Mouse (Mus musculus) embryonic facial prominence, embryonic 10.5 days (tissue): ENCODE measurements at regions not wholly inside any gene's neighbourhood (a gene's known extent, or its start where the extent isn't known, plus 50 kb on each side); places are given as distances from the start of the nearest gene placed in this dataset.
A peak's percentile ranks its signal among the peaks of the same experiment; 100 is the strongest.
"Not testable (repeated sequence)": the region's sequence is repeated elsewhere in the genome, so short reads cannot be mapped to it uniquely, and the experiment has no call there.

Experiments
- DNase-seq: peaks from one replicate; pipeline ENCODE4 v3.0.0-alpha.2; 2017; ENCODE audit warnings: low spot score
- H3K27ac ChIP-seq: fragments of 300-500 bp; sonication (generic); replicated peaks from 2 replicates; pipeline ENCODE4 v1.5.1; 2016; ENCODE audit warnings: mild to moderate bottlenecking
- H3K27me3 ChIP-seq: fragments of 300-500 bp; sonication (generic); replicated peaks from 2 replicates; pipeline ENCODE4 v1.6.1; 2016; ENCODE audit warnings: low read depth, mild to moderate bottlenecking; ENCODE audit not compliant: poor library complexity, severe bottlenecking
- H3K36me3 ChIP-seq: fragments of 300-500 bp; sonication (generic); replicated peaks from 2 replicates; pipeline ENCODE4 v1.6.1; 2016; ENCODE audit warnings: mild to moderate bottlenecking, moderate library complexity
- H3K4me1 ChIP-seq: fragments of 300-500 bp; sonication (generic); 2 replicates; pipeline ENCODE4 v1.6.1; 2016
- H3K4me3 ChIP-seq: fragments of 300-500 bp; sonication (generic); 2 replicates; pipeline ENCODE4 v1.5.1; 2016; ENCODE audit warnings: mild to moderate bottlenecking, moderate library complexity
- H3K9me3 ChIP-seq: fragments of 300-500 bp; sonication (generic); 2 replicates; pipeline ENCODE4 v1.6.1; 2016; ENCODE audit warnings: mild to moderate bottlenecking
- WGBS: fragments of 180-500 bp; shearing (Covaris S2); methylation state at CpG from one replicate; pipeline ENCODE4 v1.1.7; 2016; 5-methylcytosine and 5-hydroxymethylcytosine counted together

DNA sequence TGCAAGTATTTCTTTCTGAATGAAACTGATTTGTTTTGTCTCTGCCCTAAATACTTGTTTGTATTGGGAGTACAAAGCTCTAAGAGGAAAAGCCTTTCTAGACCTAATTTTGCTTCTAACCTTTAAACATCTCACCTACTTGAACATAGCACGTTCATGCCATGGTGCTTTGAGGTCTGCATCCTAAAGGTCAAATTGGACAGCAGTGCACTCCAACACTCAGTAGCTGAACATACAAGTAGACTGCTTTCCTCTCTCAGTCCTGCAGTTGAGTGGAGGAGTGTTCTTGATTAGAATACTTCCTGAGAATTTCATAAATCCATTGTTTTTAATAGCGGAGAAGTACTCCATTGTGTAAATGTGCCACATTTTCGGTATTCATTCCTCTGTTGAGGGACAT is 1397.2 kb upstream of the 1700008P02Rik start:
- Histone ChIP-seq H3K36me3 (no peaks in the 10 kb centered on the region), H3K27me3 (no peaks in the 10 kb centered on the region), H3K4me1 (no peaks in the 10 kb centered on the region), H3K9me3 (peaks cover 11% of the 10 kb centered on the region), H3K4me3 (no peak overlapping the region), H3K27ac (no peak overlapping the region)
- 83% methylated on average over 3 of the region's 3 CpGs for WGBS
- DNase-seq = no peak

DNA sequence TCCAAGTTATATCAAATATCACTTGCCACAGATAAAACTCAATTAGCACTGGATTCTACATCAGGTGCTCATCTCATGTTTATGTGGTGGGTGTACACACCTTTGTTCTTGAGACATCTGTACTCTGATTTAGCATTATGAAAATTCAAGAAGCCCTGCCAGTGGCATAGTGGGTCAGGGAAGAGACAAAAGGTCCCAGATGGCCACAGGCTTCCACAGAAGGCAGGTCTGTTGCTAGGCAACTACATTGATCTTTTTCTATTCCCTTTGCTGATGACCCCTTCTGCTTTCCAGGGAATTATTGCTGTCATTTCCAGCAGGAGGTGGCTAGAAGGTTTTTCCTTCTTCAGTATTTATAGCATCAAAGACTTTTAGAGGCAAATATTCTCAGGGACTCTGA is 1396.7 kb upstream of the 1700008P02Rik start:
- no peaks in the 10 kb centered on the region for H3K36me3 ChIP-seq
- peaks cover 11% of the 10 kb centered on the region for H3K9me3 ChIP-seq
- no peaks in the 10 kb centered on the region for H3K4me1 ChIP-seq
- no peaks in the 10 kb centered on the region for H3K27me3 ChIP-seq
- no peak for DNase-seq
- H3K4me3 ChIP-seq = no peak overlapping the region
- no peak overlapping the region for H3K27ac ChIP-seq

DNA sequence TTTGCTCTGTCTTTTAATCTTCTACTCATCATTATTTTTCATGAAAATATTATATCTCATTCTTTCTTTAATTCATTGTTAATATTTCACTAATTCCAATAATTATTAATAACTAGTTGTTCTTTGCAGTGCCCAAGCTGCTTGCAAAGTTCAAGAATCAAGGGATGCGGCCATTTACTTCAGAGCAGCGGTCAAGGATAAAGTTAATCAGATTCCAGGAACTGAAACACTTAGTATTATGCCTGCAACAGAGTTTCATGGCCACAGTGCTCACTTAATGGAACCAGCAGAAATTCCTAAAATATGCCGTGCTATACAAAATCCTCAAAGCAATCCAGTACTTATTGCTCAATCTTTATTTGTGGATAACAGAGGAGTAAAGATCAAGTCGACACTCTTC is 1389.7 kb upstream of the 1700008P02Rik start:
- Histone ChIP-seq H3K27ac (no peak overlapping the region), H3K27me3 (no peaks in the 10 kb centered on the region), H3K4me3 (no peak overlapping the region), H3K36me3 (no peaks in the 10 kb centered on the region), H3K4me1 (no peaks in the 10 kb centered on the region), H3K9me3 (no peaks in the 10 kb centered on the region)
- 91% methylated on average over 4 of the region's 4 CpGs for WGBS
- DNase-seq = no peak

DNA sequence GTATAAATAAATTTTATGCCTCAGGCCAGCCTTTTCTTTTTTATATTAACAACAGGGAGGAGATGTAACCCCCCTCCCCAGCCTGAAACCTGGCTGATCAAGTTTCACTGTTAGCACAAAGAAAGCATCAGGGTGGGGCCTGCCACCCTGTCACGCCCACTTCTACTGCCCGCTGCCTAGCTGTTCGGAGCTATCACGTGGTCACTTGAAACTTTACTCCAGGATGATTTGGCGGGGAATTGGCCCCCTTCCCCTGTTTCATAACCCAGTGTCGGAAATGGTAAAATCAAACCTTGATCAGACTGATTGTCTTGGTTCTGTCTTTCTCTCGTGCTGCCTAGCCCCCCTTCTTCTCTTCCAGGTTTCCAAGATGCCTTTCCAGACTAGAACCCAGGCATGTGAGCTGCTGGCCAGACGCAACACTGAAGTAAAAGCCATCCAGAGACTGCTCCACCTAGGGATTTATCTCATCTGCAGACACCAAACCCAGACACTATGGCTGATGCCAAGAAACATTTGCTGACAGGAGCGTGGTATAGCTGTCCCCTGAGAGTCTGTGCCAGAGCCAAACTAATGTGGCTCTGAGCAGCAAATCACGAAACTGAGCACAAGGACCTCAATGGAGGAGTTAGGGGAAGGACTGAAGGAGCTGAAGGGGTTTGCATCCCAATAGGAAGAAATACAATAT is 1386.6 kb upstream of the 1700008P02Rik start:
- Histone ChIP-seq H3K27me3 (no peaks in the 10 kb centered on the region), H3K9me3 (no peaks in the 10 kb centered on the region), H3K4me1 (no peaks in the 10 kb centered on the region), H3K36me3 (no peaks in the 10 kb centered on the region), H3K27ac (no peak overlapping the region), H3K4me3 (no peak overlapping the region)
- 72% methylated on average over 10 of the region's 10 CpGs for WGBS
- peak; percentile 16 for DNase-seq

DNA sequence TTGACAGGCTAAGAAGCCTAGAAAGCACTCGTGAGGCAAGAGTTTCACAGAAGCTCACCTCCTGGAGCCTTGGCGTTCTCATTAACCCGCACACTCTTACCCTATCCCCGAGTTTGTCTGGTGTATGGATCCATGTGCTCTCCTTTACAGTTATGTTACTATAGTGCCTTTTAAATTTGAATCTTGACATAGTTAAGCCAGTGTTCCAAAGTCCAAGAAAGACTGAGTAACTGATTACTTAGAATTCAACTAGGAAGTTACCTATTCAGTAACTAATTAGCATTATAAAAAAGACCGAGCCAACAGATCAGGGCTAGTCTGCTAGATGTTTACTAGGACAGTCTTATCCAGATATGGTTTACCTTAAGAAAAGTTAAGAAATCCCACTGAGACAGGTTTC is 1386.0 kb upstream of the 1700008P02Rik start:
- Histone ChIP-seq H3K27me3 (no peaks in the 10 kb centered on the region), H3K36me3 (no peaks in the 10 kb centered on the region), H3K9me3 (no peaks in the 10 kb centered on the region), H3K4me1 (no peaks in the 10 kb centered on the region), H3K4me3 (no peak overlapping the region), H3K27ac (no peak overlapping the region)
- WGBS = 85% methylated on average over 5 of the region's 5 CpGs
- no peak for DNase-seq

DNA sequence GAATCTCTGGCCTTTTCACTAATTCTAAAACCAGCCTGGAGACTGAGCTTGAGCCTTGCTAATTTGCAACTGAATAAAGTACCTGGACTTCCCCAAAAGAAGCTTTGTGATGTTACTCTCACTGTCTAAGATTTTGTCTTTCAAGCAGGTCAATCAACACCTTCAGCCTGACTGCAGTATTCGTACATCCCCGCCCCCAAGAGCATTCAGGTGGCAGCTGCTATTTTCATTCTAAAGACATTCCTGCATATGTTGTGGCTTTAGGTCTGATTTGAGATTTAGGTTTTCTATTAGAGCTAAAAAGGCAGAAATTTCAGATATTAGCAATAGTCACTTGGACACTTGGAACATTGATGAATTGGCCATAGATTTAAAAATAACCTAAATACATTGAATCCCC is 1385.4 kb upstream of the 1700008P02Rik start:
- H3K36me3 ChIP-seq, DNase-seq, H3K27ac ChIP-seq, H3K4me3 ChIP-seq, H3K4me1 ChIP-seq, H3K9me3 ChIP-seq, H3K27me3 ChIP-seq: not testable (repeated sequence)
- 81% methylated on average over 2 of the region's 2 CpGs for WGBS

DNA sequence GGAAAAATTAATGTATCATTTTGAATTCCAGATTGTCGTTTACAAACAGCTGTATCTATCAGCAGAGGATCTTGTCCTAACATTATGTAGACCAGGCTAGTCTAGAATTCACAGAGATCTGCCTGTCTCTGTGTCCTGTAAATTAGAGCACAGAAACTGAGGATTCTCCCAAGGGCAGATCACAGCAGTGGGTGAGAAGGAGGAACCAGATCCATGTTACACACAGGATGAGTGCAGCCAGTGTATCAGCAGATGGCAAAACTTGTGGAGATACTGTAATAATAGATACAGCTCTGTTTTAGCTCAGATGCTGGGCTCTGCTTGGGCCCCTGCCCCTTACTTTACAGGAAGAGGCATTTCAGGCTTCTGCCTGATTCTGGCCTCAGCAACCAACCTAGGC is 1384.0 kb upstream of the 1700008P02Rik start:
- no peaks in the 10 kb centered on the region for H3K9me3 ChIP-seq
- no peaks in the 10 kb centered on the region for H3K36me3 ChIP-seq
- no peak overlapping the region for H3K27ac ChIP-seq
- no peaks in the 10 kb centered on the region for H3K4me1 ChIP-seq
- WGBS = 87% methylated on average over 1 of the region's 1 CpGs
- no peaks in the 10 kb centered on the region for H3K27me3 ChIP-seq
- no peak overlapping the region for H3K4me3 ChIP-seq
- DNase-seq = no peak

DNA sequence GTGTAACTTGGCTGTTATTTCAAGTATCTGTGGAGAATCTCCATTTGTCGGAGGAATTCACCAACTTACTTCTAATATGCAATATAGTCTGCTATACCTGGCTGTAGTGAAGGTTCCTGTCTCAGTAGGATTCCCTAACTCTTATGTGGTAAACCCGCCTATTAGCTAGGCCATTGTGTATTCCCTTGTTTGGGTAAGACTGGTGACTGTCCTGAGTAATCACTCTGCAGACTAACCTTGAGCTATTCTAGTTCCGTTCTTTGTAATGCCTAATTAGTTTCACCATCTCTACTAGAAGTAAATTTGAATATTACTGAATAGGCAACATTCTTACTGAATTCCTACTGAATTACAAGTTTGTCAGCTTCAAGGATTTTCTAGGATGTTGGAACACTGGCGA is 1380.8 kb upstream of the 1700008P02Rik start:
- H3K9me3 ChIP-seq = no peaks in the 10 kb centered on the region
- no peaks in the 10 kb centered on the region for H3K27me3 ChIP-seq
- no peaks in the 10 kb centered on the region for H3K4me1 ChIP-seq
- H3K36me3 ChIP-seq = no peaks in the 10 kb centered on the region
- no peak overlapping the region for H3K4me3 ChIP-seq
- no peak for DNase-seq
- 85% methylated on average over 4 of the region's 4 CpGs for WGBS
- no peak overlapping the region for H3K27ac ChIP-seq

DNA sequence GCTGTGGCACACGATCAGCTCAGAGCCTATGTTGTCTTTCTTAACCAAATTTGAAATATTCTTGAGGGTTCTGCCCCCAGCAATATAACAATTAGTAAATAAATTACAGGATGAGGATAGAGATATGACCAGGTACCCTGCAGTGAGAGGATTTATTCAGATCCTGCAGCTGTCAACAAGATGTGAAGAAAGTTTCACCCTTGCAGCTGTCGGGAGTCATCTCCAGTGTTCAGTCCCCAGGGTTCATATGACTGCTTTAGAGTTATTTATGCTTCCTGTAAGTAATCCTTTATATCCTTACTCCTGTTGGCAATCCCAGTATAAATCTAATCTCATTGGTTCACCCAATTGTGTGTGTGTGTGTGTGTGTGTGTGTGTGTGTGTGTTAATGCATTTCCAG is 1372.1 kb upstream of the 1700008P02Rik start:
- Histone ChIP-seq H3K27me3 (no peaks in the 10 kb centered on the region), H3K36me3 (no peaks in the 10 kb centered on the region), H3K9me3 (no peaks in the 10 kb centered on the region), H3K4me3 (no peak overlapping the region), H3K27ac (no peak overlapping the region), H3K4me1 (no peaks in the 10 kb centered on the region)
- DNase-seq = no peak
- 86% methylated on average over 2 of the region's 2 CpGs for WGBS

DNA sequence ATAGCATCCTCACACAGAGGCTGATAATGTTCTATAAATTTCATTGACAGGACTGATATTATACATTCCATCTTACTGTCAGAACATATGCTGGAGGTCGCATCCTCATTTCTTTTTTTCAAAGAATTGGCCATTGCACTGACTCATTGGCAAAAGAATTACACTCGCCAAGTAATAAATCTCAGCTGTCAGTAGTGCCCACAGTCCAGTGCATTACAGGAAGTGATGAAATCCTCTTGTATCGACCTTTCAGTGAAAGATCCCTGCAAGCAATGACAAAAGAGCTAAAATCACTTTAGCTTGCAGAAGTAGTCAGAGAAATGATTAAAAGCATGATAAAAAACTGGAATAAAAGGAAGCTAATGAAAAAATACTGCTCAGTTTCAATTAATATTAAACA is 1353.0 kb upstream of the 1700008P02Rik start:
- Histone ChIP-seq H3K36me3 (no peaks in the 10 kb centered on the region), H3K27ac (no peak overlapping the region), H3K9me3 (no peaks in the 10 kb centered on the region), H3K27me3 (no peaks in the 10 kb centered on the region), H3K4me1 (no peaks in the 10 kb centered on the region), H3K4me3 (no peak overlapping the region)
- WGBS = 72% methylated on average over 3 of the region's 3 CpGs
- DNase-seq = no peak

DNA sequence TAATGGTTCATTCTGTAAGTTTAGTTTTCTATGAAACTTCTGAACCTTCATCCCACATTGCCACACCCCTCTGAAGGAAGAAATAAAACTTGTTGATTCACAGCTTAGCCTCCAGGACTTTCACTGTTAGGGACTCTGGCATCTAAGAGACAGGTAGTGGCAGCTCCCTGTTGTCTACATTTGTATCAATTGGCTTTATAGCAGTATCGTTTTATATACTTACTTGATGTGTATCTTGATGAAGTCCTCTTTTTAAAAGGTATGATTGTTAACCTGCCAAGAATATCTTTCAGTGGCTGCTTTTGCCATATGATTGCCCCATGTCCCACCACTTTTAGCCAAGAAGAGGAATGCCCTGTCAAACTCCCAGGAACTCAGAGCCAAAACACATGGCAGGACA is 1333.7 kb upstream of the 1700008P02Rik start:
- Histone ChIP-seq H3K4me1 (no peaks in the 10 kb centered on the region), H3K9me3 (no peaks in the 10 kb centered on the region), H3K27ac (no peak overlapping the region), H3K4me3 (no peak overlapping the region), H3K36me3 (no peaks in the 10 kb centered on the region), H3K27me3 (no peaks in the 10 kb centered on the region)
- 87% methylated on average over 1 of the region's 1 CpGs for WGBS
- DNase-seq = no peak

DNA sequence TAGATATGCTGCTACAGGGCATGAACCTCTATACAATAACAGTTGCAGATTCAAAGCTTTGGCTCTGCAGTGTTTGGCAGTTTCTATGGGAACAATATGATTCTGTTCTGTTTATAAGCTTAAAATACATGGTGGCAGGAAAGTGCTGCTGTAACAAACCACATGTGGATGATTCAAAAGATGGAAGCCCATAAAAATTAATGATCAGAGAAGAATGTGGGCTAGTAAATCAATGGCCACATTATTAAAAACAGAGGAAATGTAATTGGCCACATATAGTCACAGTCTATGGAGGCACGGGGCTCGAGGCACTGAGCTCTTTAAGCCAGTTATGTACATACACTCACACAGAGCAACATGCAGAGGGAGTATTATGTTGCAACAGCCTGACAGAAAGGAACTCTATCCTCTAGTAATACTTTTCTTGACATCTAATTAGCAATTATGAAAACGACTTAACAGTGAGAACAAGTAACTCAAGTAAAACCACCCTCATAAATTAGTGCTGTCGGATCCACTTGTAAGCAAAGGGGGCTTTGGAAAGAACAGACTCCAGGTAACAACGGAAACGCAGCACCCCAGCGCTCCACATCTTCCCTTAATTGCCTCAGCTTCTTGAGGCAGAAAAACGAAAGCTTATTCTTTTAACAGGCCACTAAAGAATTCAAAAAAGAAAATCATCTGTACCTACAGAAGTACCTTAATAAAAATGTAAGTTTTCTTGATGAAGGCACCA is 1323.6 kb upstream of the 1700008P02Rik start:
- DNase-seq = peak; percentile 10
- WGBS = 48% methylated on average over 8 of the region's 8 CpGs

More for the DNA sequence above, 1323.6 kb upstream of the 1700008P02Rik start:
- H3K9me3 ChIP-seq = no peaks in the 10 kb centered on the region
- no peaks in the 10 kb centered on the region for H3K36me3 ChIP-seq
- H3K27ac ChIP-seq = no peak overlapping the region
- no peak overlapping the region for H3K4me3 ChIP-seq
- no peaks in the 10 kb centered on the region for H3K27me3 ChIP-seq
- no peaks in the 10 kb centered on the region; the same call in 1 of the 2 replicates for H3K4me1 ChIP-seq
